Mouse (Mus musculus) B cell, adult 67 days (primary cell): ENCODE data around the gene Col6a1. TPM values are rescaled to one million over a fixed set of nuclear protein-coding genes. Genes with fewer than 3 reads are reported as not detected.

Experiments
- total RNA-seq, 2 experiments: library from RNA; stranded (reverse); gene quantifications; 4 replicates each; pipeline ENCODE4 v1.2.4; 2023

The Col6a1 gene
- total RNA-seq = not detected

GRCm38 (mm10) chr10:76725682-76726285 lies at the start of gene Col6a1:
Gene Col6a1, minus strand, starts transcription at chr10:76726168.

Other genes with a start within 250 kb of the Col6a1 start
- gene Lss, start 194.6 kb downstream of the Col6a1 start, total RNA-seq = 10 to 100 TPM; 15.4 to 17.2 TPM
- not detected for gene Spatc1l, start 163.9 kb downstream of the Col6a1 start, total RNA-seq
- gene Ftcd, start 150.5 kb downstream of the Col6a1 start, total RNA-seq = not detected
- under 1 TPM in 1 of 2 experiments, not detected in 1; 0.15 TPM for gene Col6a2, start 102.5 kb downstream of the Col6a1 start, total RNA-seq
- 1 to 10 TPM; 6.5 to 7.7 TPM for gene Pcbp3, start 235.7 kb upstream of the Col6a1 start, total RNA-seq